Mouse (Mus musculus): ENCODE measurements around the gene Ogg1.
A peak's percentile ranks its signal among the peaks of the same experiment; 100 is the strongest.

Ogg1 gene

DNA sequence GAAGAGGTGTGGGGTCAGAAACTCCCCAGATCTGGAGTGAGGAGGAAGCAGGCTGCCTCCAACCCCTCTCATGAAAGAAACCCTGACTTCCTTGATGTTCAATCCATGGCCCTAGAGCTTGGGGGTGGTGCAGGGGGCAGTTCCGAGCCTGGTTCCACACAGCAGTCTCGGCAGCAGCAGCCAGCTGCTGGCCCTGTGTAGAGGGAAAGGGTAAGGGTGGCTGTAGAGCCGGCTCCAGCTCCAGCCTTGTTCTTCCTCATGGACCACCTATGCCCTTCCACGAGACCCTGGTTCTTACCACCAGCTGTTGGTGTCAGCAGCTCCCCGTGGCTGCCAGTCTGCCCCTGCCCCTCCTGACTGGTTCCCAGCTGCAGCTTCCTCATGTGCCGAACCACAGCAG, 7.4 kb downstream of the Ogg1 start:
- Histone ChIP-seq H3K36me3 (ENCODE audit: insufficient read depth, low read length) (peaks cover 68% of the 10 kb centered on the region), H3K9me3 (ENCODE audit: low read length) (no peaks in the 10 kb centered on the region), H3K27me3 (ENCODE audit: insufficient read depth, low read length) (no peaks in the 10 kb centered on the region), H3K4me1 (replicated peaks; ENCODE audit: low read depth, low read length) (peaks cover 14% of the 10 kb centered on the region), H3K4me3 (replicated peaks; ENCODE audit: low read length) (no peak overlapping the region)
- TF ChIP-seq POU5F1 (IDR thresholded peaks at IDR 0.05; ENCODE audit: borderline replicate concordance, low read length) (no peak), NANOG (IDR thresholded peaks at IDR 0.05; ENCODE audit: borderline replicate concordance, low read length) (no peak), CTCF (conservative IDR thresholded peaks at IDR 0.05; ENCODE audit: low read length) (no peak)

DNA sequence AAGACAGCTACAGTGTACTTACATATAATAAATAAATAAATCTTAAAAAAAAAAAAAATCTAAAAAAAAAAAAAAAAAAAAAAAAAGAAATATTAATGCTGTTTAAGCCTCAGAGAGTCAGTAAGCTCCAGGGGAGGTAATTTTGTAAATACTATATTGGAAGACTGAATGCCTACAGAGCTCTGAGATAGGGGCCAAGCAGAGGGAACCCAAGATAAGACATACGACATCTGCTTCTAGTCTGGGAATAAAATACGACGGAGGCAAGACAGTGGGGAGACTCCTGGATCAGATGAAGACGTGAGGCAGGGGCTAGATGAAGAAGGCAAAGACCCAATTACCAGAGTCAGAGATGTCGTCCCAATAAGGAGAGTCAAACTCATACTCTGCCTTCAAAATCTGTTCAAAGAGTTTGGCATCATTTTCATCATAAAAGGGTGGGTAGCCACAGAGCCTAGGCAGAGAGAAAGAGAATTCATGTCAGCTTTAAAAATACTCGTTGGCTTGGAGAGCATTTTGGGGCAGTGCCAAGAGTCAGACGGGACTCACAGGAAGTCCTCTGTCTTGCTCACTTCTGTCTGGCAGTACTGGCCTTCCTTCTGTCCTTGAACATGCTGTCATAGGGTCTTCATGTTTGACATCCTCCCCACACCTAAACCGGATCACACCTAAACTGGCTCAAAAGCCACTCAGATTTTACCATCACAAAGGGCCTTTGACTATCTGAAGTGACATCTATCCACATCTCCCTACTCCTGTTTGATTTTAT, 10.3 kb downstream of the Ogg1 start:
- TF ChIP-seq CTCF (conservative IDR thresholded peaks at IDR 0.05; ENCODE audit: low read length) (no peak), POU5F1 (IDR thresholded peaks at IDR 0.05; ENCODE audit: borderline replicate concordance, low read length) (no peak), NANOG (IDR thresholded peaks at IDR 0.05; ENCODE audit: borderline replicate concordance, low read length) (no peak)
- Histone ChIP-seq H3K36me3 (ENCODE audit: insufficient read depth, low read length) (peaks cover 41% of the 10 kb centered on the region), H3K4me3 (replicated peaks; ENCODE audit: low read length) (no peak overlapping the region), H3K9me3 (ENCODE audit: low read length) (no peaks in the 10 kb centered on the region), H3K27me3 (ENCODE audit: insufficient read depth, low read length) (no peaks in the 10 kb centered on the region), H3K4me1 (replicated peaks; ENCODE audit: low read depth, low read length) (peaks cover 24% of the 10 kb centered on the region)

DNA sequence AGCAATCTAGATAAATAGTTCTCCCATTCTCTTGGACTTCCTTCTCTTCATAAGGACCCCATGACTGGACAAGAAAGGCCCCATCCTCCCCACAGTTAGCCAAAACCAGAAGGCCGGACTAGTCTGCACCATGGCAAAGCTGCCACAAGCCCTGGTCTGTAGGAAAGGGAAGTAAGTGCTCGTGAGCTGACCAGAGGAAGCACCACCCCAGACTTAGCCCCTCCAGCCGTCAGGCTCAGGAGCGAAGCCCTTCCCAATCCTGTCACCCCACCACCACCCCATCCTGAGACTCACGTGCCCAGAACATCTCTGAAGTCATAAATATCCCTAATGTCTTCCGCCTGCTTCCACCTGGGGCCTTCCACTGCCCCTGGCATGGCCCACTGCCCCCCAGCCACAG, 14.8 kb downstream of the Ogg1 start:
- TF ChIP-seq CTCF (conservative IDR thresholded peaks at IDR 0.05; ENCODE audit: low read length): no peak
- no peak for TF ChIP-seq POU5F1 (IDR thresholded peaks at IDR 0.05; ENCODE audit: borderline replicate concordance, low read length)
- TF ChIP-seq NANOG (IDR thresholded peaks at IDR 0.05; ENCODE audit: borderline replicate concordance, low read length): no peak
- H3K27me3 ChIP-seq (ENCODE audit: insufficient read depth, low read length): peaks cover 7% of the 10 kb centered on the region; the same call in 1 of the 2 replicates
- no peak overlapping the region for H3K4me3 ChIP-seq (replicated peaks; ENCODE audit: low read length)
- no peaks in the 10 kb centered on the region; the same call in 1 of the 2 replicates for H3K36me3 ChIP-seq (ENCODE audit: insufficient read depth, low read length)
- no peaks in the 10 kb centered on the region for H3K9me3 ChIP-seq (ENCODE audit: low read length)
- H3K4me1 ChIP-seq (replicated peaks; ENCODE audit: low read depth, low read length): peaks cover 40% of the 10 kb centered on the region

DNA sequence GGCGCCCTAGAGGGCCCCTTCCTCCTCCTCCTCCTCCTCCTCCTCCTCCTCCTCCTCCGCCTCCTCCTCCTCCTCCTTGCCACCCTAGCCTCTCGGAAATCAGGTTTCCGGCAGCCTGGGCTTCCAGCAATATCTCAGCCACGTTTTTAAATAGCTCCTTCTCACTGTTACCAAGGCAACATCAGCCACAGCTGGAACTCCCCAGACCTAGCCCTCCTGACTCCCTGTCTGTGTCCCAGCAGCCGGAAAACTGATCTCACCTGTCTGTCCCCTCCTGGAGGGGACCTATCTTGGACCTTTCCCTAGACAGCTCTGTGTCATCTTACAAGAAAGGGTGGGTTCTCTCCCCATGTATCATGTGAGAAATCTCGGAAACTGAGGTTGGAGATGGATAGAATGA, 15.5 kb downstream of the Ogg1 start:
- peaks cover 45% of the 10 kb centered on the region for H3K4me1 ChIP-seq (replicated peaks; ENCODE audit: low read depth, low read length)
- no peak overlapping the region for H3K4me3 ChIP-seq (replicated peaks; ENCODE audit: low read length)
- no peaks in the 10 kb centered on the region; the same call in 1 of the 2 replicates for H3K36me3 ChIP-seq (ENCODE audit: insufficient read depth, low read length)
- TF ChIP-seq CTCF (conservative IDR thresholded peaks at IDR 0.05; ENCODE audit: low read length): no peak
- H3K9me3 ChIP-seq (ENCODE audit: low read length): no peaks in the 10 kb centered on the region
- peaks cover 7% of the 10 kb centered on the region; the same call in 1 of the 2 replicates for H3K27me3 ChIP-seq (ENCODE audit: insufficient read depth, low read length)

DNA sequence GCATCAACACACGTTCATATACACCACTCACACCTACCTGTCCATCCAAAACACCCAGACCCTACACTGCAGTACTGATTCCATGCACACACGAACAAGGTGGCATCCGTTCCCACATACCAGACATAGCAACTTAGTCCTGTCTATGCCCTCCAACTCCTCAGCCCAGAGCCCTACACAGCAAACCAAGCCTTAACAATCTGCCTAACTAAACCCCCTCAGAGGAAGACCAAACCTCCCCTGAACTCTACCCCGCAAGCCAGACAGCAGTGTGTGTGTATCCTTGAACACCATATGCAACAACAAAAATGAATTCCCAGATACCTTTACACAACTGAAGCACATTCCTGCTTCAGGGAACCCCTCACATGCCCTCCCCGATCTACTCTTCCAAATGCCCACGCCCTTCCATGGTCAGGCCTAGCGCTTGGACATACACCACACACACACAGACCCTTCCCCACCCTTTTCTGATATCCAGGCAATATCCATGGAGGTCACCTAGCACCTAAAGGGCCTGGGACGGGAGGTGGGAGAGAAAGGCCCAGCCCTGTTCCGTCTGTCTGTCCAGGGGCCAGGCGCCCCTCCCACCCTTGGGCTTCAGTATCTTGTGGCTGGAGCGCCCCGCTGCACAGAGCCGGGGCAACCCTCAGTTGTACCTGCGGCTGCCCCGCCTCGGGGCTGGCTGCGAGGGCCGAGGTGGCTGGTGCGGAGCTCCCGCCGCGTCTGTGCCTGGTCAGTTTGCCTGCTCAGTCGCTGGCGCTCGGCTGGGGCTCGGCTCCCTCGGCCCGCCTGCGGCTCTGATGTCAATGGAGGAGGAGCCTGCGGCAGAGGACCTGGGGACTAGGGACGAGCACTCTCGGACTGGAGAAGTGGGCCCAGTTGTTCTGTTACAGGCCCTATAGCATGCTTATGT, 16.7 kb downstream of the Ogg1 start, which contains the start of gene Camk1:
Camk1 (minus strand) TSS at position 808 of the 916 bp plus-strand sequence.
- Histone ChIP-seq H3K4me3 (replicated peaks; ENCODE audit: low read length) (peak within 1 kb of the TSS; percentile 79), H3K4me1 (replicated peaks; ENCODE audit: low read depth, low read length) (peaks cover 45% of the 10 kb centered on the region), H3K9me3 (ENCODE audit: low read length) (no peaks in the 10 kb centered on the region), H3K36me3 (ENCODE audit: insufficient read depth, low read length) (no peaks in the 10 kb centered on the region), H3K27me3 (ENCODE audit: insufficient read depth, low read length) (peaks cover 7% of the 10 kb centered on the region; the same call in 1 of the 2 replicates)
- no peak for TF ChIP-seq POU5F1 (IDR thresholded peaks at IDR 0.05; ENCODE audit: borderline replicate concordance, low read length)
- TF ChIP-seq NANOG (IDR thresholded peaks at IDR 0.05; ENCODE audit: borderline replicate concordance, low read length): no peak
- TF ChIP-seq CTCF (conservative IDR thresholded peaks at IDR 0.05; ENCODE audit: low read length): no peak

DNA sequence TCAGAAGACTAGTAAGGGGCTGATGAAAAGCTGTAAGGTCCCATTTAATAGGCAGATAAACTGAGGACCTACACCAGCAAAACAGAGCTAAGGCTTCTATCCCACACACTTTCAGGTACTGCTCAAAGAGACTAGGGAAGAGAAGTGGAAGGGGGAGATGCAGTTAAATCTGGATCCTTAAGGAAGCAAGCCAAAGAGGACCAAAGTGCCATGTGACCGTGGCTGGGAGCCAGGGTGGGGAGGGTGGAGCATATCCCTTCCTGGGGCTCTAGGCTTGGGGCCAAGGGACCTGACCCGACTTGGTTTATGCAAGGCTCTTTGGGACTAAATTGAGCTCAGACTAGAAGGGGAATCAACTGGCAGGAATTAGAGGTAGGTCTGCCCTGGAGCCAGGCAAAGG, 17.5 kb downstream of the Ogg1 start:
- H3K27me3 ChIP-seq (ENCODE audit: insufficient read depth, low read length): peaks cover 7% of the 10 kb centered on the region; the same call in 1 of the 2 replicates
- TF ChIP-seq POU5F1 (IDR thresholded peaks at IDR 0.05; ENCODE audit: borderline replicate concordance, low read length): no peak
- no peak for TF ChIP-seq CTCF (conservative IDR thresholded peaks at IDR 0.05; ENCODE audit: low read length)
- no peak for TF ChIP-seq NANOG (IDR thresholded peaks at IDR 0.05; ENCODE audit: borderline replicate concordance, low read length)
- H3K9me3 ChIP-seq (ENCODE audit: low read length): no peaks in the 10 kb centered on the region
- H3K4me3 ChIP-seq (replicated peaks; ENCODE audit: low read length): peak overlapping the region; percentile 79; the same call in 1 of the 2 replicates
- peaks cover 41% of the 10 kb centered on the region for H3K4me1 ChIP-seq (replicated peaks; ENCODE audit: low read depth, low read length)
- H3K36me3 ChIP-seq (ENCODE audit: insufficient read depth, low read length): no peaks in the 10 kb centered on the region

DNA sequence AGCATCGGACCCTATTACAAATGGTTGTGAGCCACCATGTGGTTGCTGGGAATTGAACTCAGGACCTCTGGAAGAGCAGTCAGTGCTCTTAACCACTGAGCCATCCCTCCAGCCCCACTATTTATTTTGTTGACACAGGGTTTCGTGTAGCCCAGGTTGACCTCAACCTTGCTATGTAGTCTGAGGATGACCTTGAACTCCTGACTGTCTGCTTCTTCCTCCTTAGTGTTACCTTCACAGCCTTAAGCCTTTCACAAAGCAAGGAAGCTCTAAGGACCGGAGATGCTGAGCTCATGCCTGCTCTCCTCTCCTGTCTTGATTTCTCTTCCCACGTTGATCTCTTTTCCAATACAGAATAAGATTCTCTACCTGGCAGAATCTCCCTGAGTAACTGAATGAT, 20.1 kb downstream of the Ogg1 start:
- Histone ChIP-seq H3K9me3 (ENCODE audit: low read length) (no peaks in the 10 kb centered on the region), H3K4me3 (replicated peaks; ENCODE audit: low read length) (no peak overlapping the region), H3K27me3 (ENCODE audit: insufficient read depth, low read length) (peaks cover 7% of the 10 kb centered on the region; the same call in 1 of the 2 replicates), H3K36me3 (ENCODE audit: insufficient read depth, low read length) (no peaks in the 10 kb centered on the region), H3K4me1 (replicated peaks; ENCODE audit: low read depth, low read length) (peaks cover 52% of the 10 kb centered on the region)
- TF ChIP-seq NANOG (IDR thresholded peaks at IDR 0.05; ENCODE audit: borderline replicate concordance, low read length): no peak

DNA sequence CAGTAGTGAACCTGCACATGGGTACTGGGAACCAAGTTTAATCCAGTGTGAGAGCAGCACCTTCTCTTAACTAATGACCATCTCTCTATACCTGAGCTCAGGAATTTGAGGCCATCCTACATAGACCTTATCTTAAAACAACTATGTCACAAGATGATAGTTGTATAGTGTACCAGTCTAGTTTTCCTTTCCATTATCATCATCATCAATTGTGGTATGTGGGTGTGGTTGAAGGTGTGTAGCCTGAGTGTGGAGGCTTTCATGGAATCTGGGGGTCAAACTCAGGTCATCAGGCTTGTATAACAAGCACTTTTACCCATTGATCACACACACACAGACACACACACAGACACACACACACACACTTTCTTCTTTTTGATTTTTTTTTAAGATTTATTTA, 23.8 kb downstream of the Ogg1 start:
- Histone ChIP-seq H3K4me3 (replicated peaks; ENCODE audit: low read length) (no peak overlapping the region), H3K27me3 (ENCODE audit: insufficient read depth, low read length) (no peaks in the 10 kb centered on the region), H3K9me3 (ENCODE audit: low read length) (no peaks in the 10 kb centered on the region), H3K4me1 (replicated peaks; ENCODE audit: low read depth, low read length) (peaks cover 38% of the 10 kb centered on the region), H3K36me3 (ENCODE audit: insufficient read depth, low read length) (no peaks in the 10 kb centered on the region)
- TF ChIP-seq CTCF (conservative IDR thresholded peaks at IDR 0.05; ENCODE audit: low read length): no peak
- TF ChIP-seq NANOG (IDR thresholded peaks at IDR 0.05; ENCODE audit: borderline replicate concordance, low read length): no peak
- no peak for TF ChIP-seq POU5F1 (IDR thresholded peaks at IDR 0.05; ENCODE audit: borderline replicate concordance, low read length)

Measured in E14TG2a.4 (cell line).